Mouse (Mus musculus) midbrain, embryonic 13.5 days (tissue): ENCODE results near the gene Rab7. TPM values are rescaled to one million over a fixed set of nuclear protein-coding genes. Genes with fewer than 3 reads are reported as not detected.

Source experiments
- ATAC-seq: fragments of 200-750 bp; cut with Nextera tagmentation; 2 replicates; pipeline ENCODE4 v1.8.0; 2017; ENCODE audit warnings: mild to moderate bottlenecking, moderate TSS enrichment, moderate library complexity
- H3K27ac ChIP-seq: fragments of 300-500 bp; sonication (generic); 2 replicates; pipeline ENCODE4 v1.5.1; 2015; ENCODE audit warnings: inconsistent platforms, mild to moderate bottlenecking, moderate library complexity
- H3K27me3 ChIP-seq: fragments of 300-500 bp; sonication (generic); 2 replicates; pipeline ENCODE4 v1.6.1; 2015; ENCODE audit warnings: mild to moderate bottlenecking, inconsistent platforms
- H3K36me3 ChIP-seq: fragments of 300-500 bp; sonication (generic); 2 replicates; pipeline ENCODE4 v1.6.1; 2015; ENCODE audit warnings: mild to moderate bottlenecking, inconsistent platforms
- H3K4me1 ChIP-seq: fragments of 300-500 bp; sonication (generic); replicated peaks from 2 replicates; pipeline ENCODE4 v1.6.1; 2015; ENCODE audit warnings: inconsistent platforms
- H3K4me2 ChIP-seq: fragments of 300-500 bp; sonication (generic); replicated peaks from 2 replicates; pipeline ENCODE4 v1.6.1; 2015; ENCODE audit warnings: moderate library complexity, mild to moderate bottlenecking, inconsistent platforms
- H3K4me3 ChIP-seq: fragments of 300-500 bp; sonication (generic); replicated peaks from 2 replicates; pipeline ENCODE4 v1.5.1; 2015; ENCODE audit warnings: mild to moderate bottlenecking, inconsistent platforms
- H3K9ac ChIP-seq: fragments of 300-500 bp; sonication (generic); replicated peaks from 2 replicates; pipeline ENCODE4 v1.6.1; 2015; ENCODE audit warnings: mild to moderate bottlenecking, inconsistent platforms
- H3K9me3 ChIP-seq: fragments of 300-500 bp; sonication (generic); 2 replicates; pipeline ENCODE4 v1.6.1; 2016; ENCODE audit warnings: mild to moderate bottlenecking, inconsistent platforms
- WGBS: fragments of 180-500 bp; shearing (Covaris S2); methylation state at CpG from one replicate; pipeline ENCODE4 v1.1.7; 2015; 5-methylcytosine and 5-hydroxymethylcytosine counted together
- polyA plus RNA-seq: library from polyadenylated mRNA; unstranded; fragments of >200 nt; fragmentation: Nextera tagmentation; extraction: Ambion mirVana; gene quantifications from 2 replicates; pipeline ENCODE4 v1.2.1, GENCODE M21; 2015

Gene Rab7
- 271 and 287 TPM in 2 replicates for polyA plus RNA-seq

- peak; percentile 99 for ATAC-seq
- Histone ChIP-seq H3K4me3 (peak within 1 kb of the TSS; percentile 97), H3K9me3 (no peaks in the 10 kb centered on the region), H3K27ac (peak within 1 kb of the TSS; percentile 88), H3K27me3 (peaks cover 22% of the 10 kb centered on the region), H3K36me3 (0 out of 2 replicates have a peak, but pooled peaks cover 4% of the 10 kb centered on the region), H3K4me1 (peaks cover 34% of the 10 kb centered on the region), H3K4me2 (peak within 1 kb of the TSS; percentile 98), H3K9ac (peak within 1 kb of the TSS; percentile 98)
- WGBS, result under 1% methylated on average over 80 of the region's 82 CpGs
Measured at GRCm38 (mm10) chr6:88044577-88045405, at the start of gene Rab7. Rab7 (minus strand) TSS chr6:88045270.

DNA sequence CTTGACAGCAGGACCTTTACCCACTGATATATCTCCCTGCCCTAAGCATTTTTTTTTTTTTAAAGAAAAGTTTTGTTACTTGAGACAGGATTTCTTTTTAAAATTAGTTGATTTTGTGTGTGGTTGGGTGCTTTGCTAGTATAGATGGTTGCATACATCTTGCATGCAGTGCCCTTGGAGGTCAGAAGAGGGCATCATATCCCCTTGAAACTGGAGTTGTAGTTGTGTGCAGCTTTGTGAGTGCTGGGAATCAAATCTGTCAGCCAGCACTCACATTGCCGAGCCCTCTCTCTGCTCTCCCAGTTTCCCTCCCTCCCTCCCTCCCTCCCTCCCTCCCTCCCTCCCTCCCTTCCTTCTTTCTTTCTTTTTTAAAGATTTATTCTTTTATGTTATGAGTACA, 43.9 kb upstream of the Rab7 start:
- Histone ChIP-seq H3K9me3 (no peaks in the 10 kb centered on the region), H3K27ac (no peak overlapping the region), H3K4me1 (peaks cover 27% of the 10 kb centered on the region), H3K4me3 (no peak overlapping the region), H3K36me3 (peaks cover 47% of the 10 kb centered on the region), H3K9ac (no peak overlapping the region), H3K4me2 (no peak overlapping the region), H3K27me3 (no peaks in the 10 kb centered on the region)
- 79% methylated on average over 1 of the region's 1 CpGs for WGBS
- no peak for ATAC-seq

DNA sequence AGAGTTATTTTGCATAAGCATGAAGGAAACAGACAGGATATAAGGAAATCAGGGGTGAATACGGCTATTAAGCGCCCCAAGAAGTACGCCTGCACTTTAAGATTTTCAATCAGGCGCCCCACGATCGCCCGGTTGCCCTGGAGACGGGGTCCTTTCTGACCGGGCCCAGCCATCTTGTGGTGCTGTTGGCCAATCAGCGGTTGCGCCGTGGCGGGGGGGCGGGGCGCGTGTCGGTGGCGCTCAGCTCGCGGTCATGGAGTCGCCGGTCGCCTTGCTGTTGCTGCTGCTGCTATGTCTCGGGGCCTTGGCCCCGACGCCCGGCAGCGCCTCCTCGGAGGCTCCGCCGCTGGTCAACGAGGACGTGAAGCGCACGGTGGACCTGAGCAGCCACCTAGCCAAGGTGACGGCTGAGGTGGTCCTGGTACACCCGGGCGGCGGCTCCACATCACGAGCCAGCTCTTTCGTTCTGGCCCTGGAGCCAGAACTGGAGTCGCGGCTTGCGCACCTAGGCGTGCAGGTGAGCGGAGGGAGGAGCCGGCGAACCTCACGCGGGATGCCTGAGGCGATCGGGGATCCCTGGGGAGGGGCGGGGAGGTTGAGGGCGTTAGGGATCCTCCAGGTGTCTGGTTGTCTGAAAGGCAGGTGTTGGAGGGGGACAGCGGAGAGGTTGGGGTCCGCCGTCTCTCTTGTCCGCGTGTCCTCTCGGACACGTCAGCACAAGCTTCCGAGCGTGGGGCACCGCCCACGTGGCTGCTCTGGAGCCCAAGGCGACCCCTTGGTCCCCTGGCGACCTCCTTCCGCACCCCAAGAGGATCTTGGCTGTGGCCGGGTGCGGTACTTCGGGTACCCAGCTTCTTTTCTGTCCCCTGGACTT, 39.4 kb upstream of the Rab7 start, which contains the start of gene Rpn1:
TSS of gene Rpn1 (plus strand) at position 205 of the 874 bp plus-strand sequence.
- H3K9ac ChIP-seq, result peak within 1 kb of the TSS; percentile 95
- peak within 1 kb of the TSS; percentile 81 for H3K27ac ChIP-seq
- no peaks in the 10 kb centered on the region for H3K9me3 ChIP-seq
- H3K4me1 ChIP-seq, result peaks cover 30% of the 10 kb centered on the region
- H3K36me3 ChIP-seq, result peaks cover 10% of the 10 kb centered on the region
- H3K4me3 ChIP-seq, result peak within 1 kb of the TSS; percentile 99
- WGBS, result under 1% methylated on average over 69 of the region's 71 CpGs
- ATAC-seq, result peak; percentile 98
- H3K27me3 ChIP-seq, result peaks cover 6% of the 10 kb centered on the region
- peak within 1 kb of the TSS; percentile 99 for H3K4me2 ChIP-seq

GRCm38 (mm10) chr6:88083672-88084071, 38.6 kb upstream of the Rab7 start:
- Histone ChIP-seq H3K36me3 (peaks cover 4% of the 10 kb centered on the region), H3K27me3 (peaks cover 11% of the 10 kb centered on the region), H3K27ac (no peak overlapping the region), H3K4me1 (peaks cover 30% of the 10 kb centered on the region), H3K9me3 (no peaks in the 10 kb centered on the region), H3K4me3 (peak overlapping the region; percentile 99; the same call in 1 of the 2 replicates), H3K4me2 (peak overlapping the region; percentile 99), H3K9ac (no peak overlapping the region)
- ATAC-seq, result no peak
- WGBS, result 61% methylated on average over 3 of the region's 3 CpGs

GRCm38 (mm10) chr6:88083095-88083494, 38.0 kb upstream of the Rab7 start:
- Histone ChIP-seq H3K4me2 (no peak overlapping the region), H3K9ac (no peak overlapping the region), H3K4me3 (no peak overlapping the region), H3K27ac (no peak overlapping the region), H3K4me1 (peaks cover 30% of the 10 kb centered on the region), H3K36me3 (no peaks in the 10 kb centered on the region), H3K9me3 (no peaks in the 10 kb centered on the region), H3K27me3 (peaks cover 12% of the 10 kb centered on the region)
- WGBS, result 80% methylated on average over 7 of the region's 7 CpGs
- no peak for ATAC-seq

- 73% methylated on average over 1 of the region's 1 CpGs for WGBS
- Histone ChIP-seq H3K4me2 (peak overlapping the region; percentile 70; the same call in 1 of the 2 replicates), H3K36me3 (no peaks in the 10 kb centered on the region), H3K27me3 (peaks cover 36% of the 10 kb centered on the region), H3K9me3 (no peaks in the 10 kb centered on the region), H3K4me3 (no peak overlapping the region), H3K9ac (no peak overlapping the region), H3K27ac (no peak overlapping the region), H3K4me1 (peaks cover 9% of the 10 kb centered on the region)
- no peak for ATAC-seq
Measured at GRCm38 (mm10) chr6:88075960-88076517, 31.0 kb upstream of the Rab7 start.

DNA sequence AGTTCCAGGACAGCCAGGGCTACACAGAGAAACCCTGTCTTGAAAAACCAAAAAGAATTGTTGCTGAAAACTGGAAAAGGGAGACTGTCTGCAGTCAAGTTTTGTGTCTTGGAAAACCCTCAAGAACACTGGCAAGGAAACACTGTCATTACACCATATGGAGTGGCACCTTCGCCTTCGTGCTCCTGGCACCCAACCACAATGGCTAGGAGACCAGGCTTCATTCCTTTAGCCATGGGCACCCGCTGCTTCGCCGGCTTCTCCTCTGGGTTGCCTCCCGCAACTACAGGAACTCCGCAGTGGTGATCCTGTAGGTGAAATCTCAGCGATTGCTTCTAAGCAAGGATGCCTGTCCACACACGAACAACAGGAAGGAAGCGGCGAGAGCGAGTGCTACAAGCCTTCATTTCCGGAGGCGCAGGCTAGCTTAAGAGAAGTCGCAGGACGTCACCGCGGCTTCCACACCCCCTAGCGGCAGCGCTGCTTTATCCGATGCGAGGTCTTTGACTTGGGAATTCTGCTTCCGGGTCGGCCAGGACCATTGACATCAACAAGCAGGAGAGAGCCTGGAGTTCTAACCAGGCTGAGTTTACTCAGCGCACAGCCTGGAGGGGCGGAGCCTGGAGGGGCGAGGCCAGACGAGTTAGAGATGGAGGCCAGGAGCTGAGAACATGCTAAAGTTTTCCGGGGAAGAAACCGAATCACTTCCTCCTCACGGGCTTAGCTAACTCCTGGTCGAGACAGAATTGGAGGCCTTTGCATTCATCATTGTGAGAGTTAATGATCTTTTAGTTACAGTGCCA, 29.9 kb upstream of the Rab7 start:
- H3K4me1 ChIP-seq, result peaks cover 9% of the 10 kb centered on the region
- 4% methylated on average over 32 of the region's 32 CpGs for WGBS
- peak overlapping the region; percentile 70 for H3K4me2 ChIP-seq
- no peaks in the 10 kb centered on the region for H3K9me3 ChIP-seq
- H3K27me3 ChIP-seq, result peaks cover 34% of the 10 kb centered on the region
- H3K9ac ChIP-seq, result peak overlapping the region; percentile 74
- peak overlapping the region; percentile 95 for H3K27ac ChIP-seq
- H3K36me3 ChIP-seq, result no peaks in the 10 kb centered on the region
- ATAC-seq, result peak; percentile 99
- peak overlapping the region; percentile 48 for H3K4me3 ChIP-seq

DNA sequence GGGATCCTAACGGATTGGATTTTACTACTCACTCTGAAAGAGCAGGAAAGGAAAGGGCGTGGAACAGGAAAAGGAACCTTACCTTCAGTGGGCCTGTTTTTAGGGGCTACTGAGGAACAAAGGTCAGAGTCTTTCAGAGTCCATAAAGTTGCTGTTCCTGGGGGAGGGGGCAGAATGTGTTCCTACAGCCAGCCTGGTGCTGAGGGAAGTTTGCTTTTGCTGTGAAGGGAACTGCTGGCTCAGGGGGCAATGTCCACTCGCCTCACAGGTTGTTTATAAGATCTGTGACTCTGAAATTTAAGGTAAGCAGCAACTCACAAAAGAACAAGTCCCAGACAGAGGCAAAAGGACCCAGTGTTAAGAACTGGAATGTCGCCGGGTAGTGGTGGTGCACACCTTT, 26.1 kb upstream of the Rab7 start:
- WGBS, result 81% methylated on average over 5 of the region's 5 CpGs
- H3K27ac ChIP-seq, result no peak overlapping the region
- no peaks in the 10 kb centered on the region for H3K9me3 ChIP-seq
- H3K4me3 ChIP-seq, result no peak overlapping the region
- no peak overlapping the region for H3K9ac ChIP-seq
- no peak overlapping the region for H3K4me2 ChIP-seq
- H3K27me3 ChIP-seq, result peaks cover 21% of the 10 kb centered on the region
- peaks cover 9% of the 10 kb centered on the region for H3K4me1 ChIP-seq
- ATAC-seq, result no peak
- H3K36me3 ChIP-seq, result no peaks in the 10 kb centered on the region

- H3K36me3 ChIP-seq, result no peaks in the 10 kb centered on the region
- no peak overlapping the region for H3K4me2 ChIP-seq
- no peak overlapping the region for H3K4me3 ChIP-seq
- 70% methylated on average over 6 of the region's 6 CpGs for WGBS
- no peak for ATAC-seq
- H3K27me3 ChIP-seq, result peaks cover 21% of the 10 kb centered on the region
- H3K9ac ChIP-seq, result no peak overlapping the region
- no peaks in the 10 kb centered on the region for H3K9me3 ChIP-seq
- H3K4me1 ChIP-seq, result peaks cover 4% of the 10 kb centered on the region
- no peak overlapping the region for H3K27ac ChIP-seq
Measured at GRCm38 (mm10) chr6:88070468-88070867, 25.4 kb upstream of the Rab7 start.

DNA sequence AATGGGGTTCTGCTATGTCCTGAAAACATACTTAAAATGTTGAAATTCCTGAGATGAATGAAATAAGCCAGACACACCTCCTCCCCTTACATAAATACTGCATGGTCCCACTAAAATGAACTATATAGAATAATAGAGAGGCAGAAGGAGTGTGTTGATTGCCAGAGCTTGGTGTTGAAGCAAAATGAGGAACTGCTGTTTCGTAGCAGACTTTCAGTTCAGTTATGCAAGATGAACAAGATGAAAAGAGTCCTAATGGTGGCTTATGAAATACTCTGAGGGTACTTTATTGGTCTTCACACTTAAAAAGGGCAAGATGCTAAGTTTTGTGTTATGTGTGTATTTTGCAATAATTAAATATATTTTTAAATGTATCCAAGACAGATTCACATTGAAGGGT, 23.7 kb upstream of the Rab7 start:
- Histone ChIP-seq H3K4me2 (no peak overlapping the region), H3K27ac (no peak overlapping the region), H3K9me3 (no peaks in the 10 kb centered on the region), H3K4me3 (no peak overlapping the region), H3K36me3 (no peaks in the 10 kb centered on the region), H3K9ac (no peak overlapping the region), H3K4me1 (no peaks in the 10 kb centered on the region), H3K27me3 (peaks cover 21% of the 10 kb centered on the region)
- WGBS, result 78% methylated on average over 1 of the region's 1 CpGs
- ATAC-seq, result no peak

DNA sequence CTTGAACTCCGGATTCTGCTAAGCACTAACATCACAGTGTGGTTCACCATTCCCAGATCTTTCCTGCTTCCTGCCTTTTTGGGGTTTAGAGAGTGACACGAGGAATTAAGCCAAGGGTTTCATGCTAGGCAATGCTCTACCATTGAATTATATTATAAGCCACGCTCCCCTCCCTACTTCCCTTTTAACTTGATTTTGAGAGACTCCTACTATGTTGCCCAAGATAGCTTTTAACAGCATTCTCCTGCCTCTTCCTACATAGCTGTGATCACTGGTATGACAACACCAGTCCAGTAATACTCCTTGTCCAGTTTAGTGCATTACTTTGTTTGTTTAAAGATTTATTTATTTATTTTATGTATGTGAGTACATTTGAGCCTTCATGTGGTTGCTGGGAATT, 22.7 kb upstream of the Rab7 start:
- WGBS, result 60% methylated on average over 3 of the region's 3 CpGs
- no peak for ATAC-seq

More for the DNA sequence above, 22.7 kb upstream of the Rab7 start:
- H3K36me3 ChIP-seq, result no peaks in the 10 kb centered on the region
- no peak overlapping the region for H3K4me3 ChIP-seq
- no peak overlapping the region for H3K9ac ChIP-seq
- no peaks in the 10 kb centered on the region for H3K9me3 ChIP-seq
- peaks cover 15% of the 10 kb centered on the region for H3K27me3 ChIP-seq
- H3K4me1 ChIP-seq, result no peaks in the 10 kb centered on the region
- H3K4me2 ChIP-seq, result no peak overlapping the region
- H3K27ac ChIP-seq, result no peak overlapping the region
